Mouse (Mus musculus) liver, embryonic 14.5 days (tissue): Measurements from ENCODE around the gene Slc46a3. TPM values are rescaled to one million over a fixed set of nuclear protein-coding genes. Genes with fewer than 3 reads are reported as not detected.

Experiments
- ATAC-seq: fragments of 200-750 bp; cut with Nextera tagmentation; 2 replicates; pipeline ENCODE4 v1.8.0; 2017; ENCODE audit warnings: moderate number of reproducible peaks, mild to moderate bottlenecking, moderate library complexity; ENCODE audit not compliant: insufficient read depth
- DNase-seq, 3 experiments: peaks; one replicate each; pipeline ENCODE4 v3.0.0-alpha.2; 2012 to 2013; ENCODE audit warnings: low read depth in 3 of 3, low spot score in 3 of 3
- H3K27ac ChIP-seq: fragments of 300-500 bp; sonication (generic); 2 replicates; pipeline ENCODE4 v1.5.1; 2014; ENCODE audit warnings: moderate library complexity, mild to moderate bottlenecking, control low read depth, inconsistent platforms
- H3K27me3 ChIP-seq: fragments of 300-500 bp; sonication (generic); 2 replicates; pipeline ENCODE4 v1.6.1; 2014; ENCODE audit warnings: mild to moderate bottlenecking, low read length, moderate library complexity; ENCODE audit not compliant: control insufficient read depth, insufficient read depth
- H3K36me3 ChIP-seq: fragments of 300-500 bp; sonication (generic); replicated peaks from 2 replicates; pipeline ENCODE4 v1.6.1; 2014; ENCODE audit warnings: low read depth; ENCODE audit not compliant: control insufficient read depth, insufficient read depth
- H3K4me1 ChIP-seq, 2 experiments: fragments of 200-500 bp in 1 of 2; fragments of 300-500 bp in 1 of 2; sonication (generic) in 1 of 2; replicated peaks; 2 replicates each; pipeline ENCODE4 v1.6.1; 2012 to 2014; ENCODE audit warnings: antibody characterized with exemption in 1 of 2, inconsistent platforms in 1 of 2, low read length in 1 of 2; ENCODE audit not compliant: control insufficient read depth in 2 of 2, insufficient read depth in 2 of 2
- H3K4me2 ChIP-seq: fragments of 300-500 bp; sonication (generic); 2 replicates; pipeline ENCODE4 v1.6.1; 2014; ENCODE audit warnings: low read depth, mild to moderate bottlenecking, control low read depth, moderate library complexity
- H3K4me3 ChIP-seq, 2 experiments: fragments of 200-500 bp in 1 of 2; fragments of 300-500 bp in 1 of 2; sonication (generic) in 1 of 2; 2 replicates each; pipeline ENCODE4 v1.5.1; 2012 to 2014; ENCODE audit warnings: low read depth in 2 of 2, low read length in 2 of 2, mild to moderate bottlenecking in 2 of 2, control low read depth in 1 of 2, inconsistent platforms in 1 of 2, moderate library complexity in 1 of 2; ENCODE audit not compliant: insufficient read depth in 1 of 2
- H3K9ac ChIP-seq: fragments of 300-500 bp; sonication (generic); replicated peaks from 2 replicates; pipeline ENCODE4 v1.6.1; 2014; ENCODE audit warnings: mild to moderate bottlenecking, control low read depth, moderate library complexity
- H3K9me3 ChIP-seq: fragments of 300-500 bp; sonication (generic); 2 replicates; pipeline ENCODE4 v1.6.1; 2016; ENCODE audit warnings: low read length, mixed read lengths; ENCODE audit not compliant: control insufficient read depth
- CTCF ChIP-seq: IDR thresholded peaks from 2 replicates; pipeline ENCODE4 v1.5.1; 2016; ENCODE audit warnings: antibody characterized with exemption, low read depth, control low read depth
- EP300 ChIP-seq: IDR thresholded peaks from 2 replicates; pipeline ENCODE4 v1.6.1; 2016; ENCODE audit warnings: antibody characterized with exemption, low read depth
- WGBS: fragments of 180-500 bp; shearing (Covaris S2); extraction: QIAGEN DNeasy Blood & Tissue Kit; methylation state at CpG from one replicate; pipeline ENCODE4 v1.1.7; 2014; ENCODE audit not compliant: insufficient replicate concordance; 5-methylcytosine and 5-hydroxymethylcytosine counted together
- polyA plus RNA-seq, 2 experiments: library from polyadenylated mRNA; depleted of rRNA in 1 of 2; stranded (reverse) in 1 of 2; unstranded in 1 of 2; fragments of >200 nt; fragmentation: Nextera tagmentation in 1 of 2; extraction: Ambion mirVana in 1 of 2; gene quantifications; 2 replicates each; pipeline versions ENCODE4 v1.2.1 to v1.2.3; 2012 to 2014

The Slc46a3 gene
- polyA plus RNA-seq, 2 experiments, result 16.1 to 17.6 TPM

DNA sequence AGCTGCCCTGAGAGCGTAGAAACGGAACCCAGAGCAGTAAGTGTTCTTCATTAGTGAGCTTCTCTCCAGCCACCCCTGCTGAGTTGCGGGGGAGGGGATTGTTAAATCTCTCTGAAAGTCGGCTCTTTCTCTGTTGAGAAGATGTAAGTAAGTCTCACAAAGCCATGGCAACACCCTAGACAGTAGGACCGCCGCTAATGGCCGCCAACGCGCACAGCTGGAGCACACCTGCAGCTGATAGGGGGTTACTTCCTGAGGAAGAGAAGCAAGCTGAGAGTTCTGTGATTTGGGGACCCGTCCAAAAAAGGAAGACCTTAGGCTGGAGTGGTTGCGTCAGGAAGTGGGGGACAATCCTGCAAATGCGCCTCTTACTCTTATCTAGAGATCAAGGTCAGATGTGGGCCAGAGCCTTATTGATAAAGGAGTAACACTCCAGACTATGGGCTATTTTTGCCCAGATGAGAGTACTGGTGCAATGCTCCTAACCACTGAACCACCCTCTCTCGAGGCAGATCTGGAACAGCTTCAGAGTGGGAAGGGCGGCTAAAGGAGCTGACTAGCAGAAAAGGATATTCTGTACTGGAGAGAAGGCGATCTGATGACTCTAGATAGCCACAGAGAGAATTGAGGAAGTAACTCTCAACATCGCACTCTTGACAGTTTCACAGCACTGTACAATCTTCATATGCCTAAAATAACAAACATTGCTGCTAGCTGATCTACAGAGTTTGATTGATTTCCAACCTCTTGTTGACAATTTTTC lies 1.0 kb upstream of the Slc46a3 start:
- Histone ChIP-seq H3K27me3 (no peaks in the 10 kb centered on the region), H3K9ac (peak overlapping the region; percentile 63), H3K4me3 (peak overlapping the region; percentile 49 to 79), H3K4me1 (peaks cover 23 to 33% of the 10 kb centered on the region in 2 experiments), H3K4me2 (peak overlapping the region; percentile 92), H3K36me3 (no peaks in the 10 kb centered on the region), H3K27ac (no peak overlapping the region), H3K9me3 (no peaks in the 10 kb centered on the region)
- no peak for ATAC-seq
- no peak for DNase-seq
- no peak for TF ChIP-seq EP300
- no peak for TF ChIP-seq CTCF
- 4% methylated on average over 16 of the region's 16 CpGs for WGBS

DNA sequence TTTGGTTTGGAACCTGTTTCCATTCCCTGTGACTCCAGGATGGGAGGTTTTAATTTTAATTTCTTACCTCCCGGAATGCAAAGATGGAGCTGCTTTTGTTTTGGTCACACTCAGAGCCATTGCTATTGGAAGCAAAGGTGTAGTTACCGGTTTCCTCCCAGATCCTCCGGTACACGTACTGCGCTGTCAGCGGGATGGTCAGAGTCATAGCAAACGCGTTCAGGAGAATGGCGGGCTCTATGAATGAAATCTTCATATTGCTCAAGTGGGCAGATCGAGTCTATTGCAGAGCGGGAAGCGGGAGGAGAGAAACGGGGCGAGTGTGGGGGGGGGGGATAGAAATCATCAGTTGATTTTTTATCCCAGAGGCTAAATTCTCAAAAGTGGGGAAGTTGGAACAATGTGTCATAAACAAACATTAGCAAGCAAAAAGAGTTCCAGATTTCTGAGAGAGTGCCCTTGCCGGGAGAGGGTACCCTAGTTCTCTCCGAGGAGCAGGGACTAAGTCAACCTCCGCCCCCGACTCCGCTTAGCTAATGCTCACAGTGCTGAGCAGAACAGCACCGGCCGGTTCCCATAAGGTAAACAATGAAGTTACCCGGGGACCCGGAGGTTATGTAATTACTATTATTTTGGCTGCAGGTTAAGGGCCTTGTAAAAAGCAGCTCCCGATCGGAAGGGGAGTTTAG lies 705 bp downstream of the Slc46a3 start:
- Histone ChIP-seq H3K9me3 (no peaks in the 10 kb centered on the region), H3K4me1 (peaks cover 23 to 37% of the 10 kb centered on the region in 2 experiments), H3K36me3 (no peaks in the 10 kb centered on the region), H3K27ac (peak overlapping the region; percentile 45), H3K27me3 (no peaks in the 10 kb centered on the region), H3K4me3 (peak overlapping the region; percentile 69 to 79), H3K4me2 (peak overlapping the region; percentile 92), H3K9ac (peak overlapping the region; percentile 69)
- ATAC-seq, result peak; percentile 31
- TF ChIP-seq CTCF (no peak), EP300 (no peak)
- 3% methylated on average over 25 of the region's 25 CpGs for WGBS
- DNase-seq, result no peak

DNA sequence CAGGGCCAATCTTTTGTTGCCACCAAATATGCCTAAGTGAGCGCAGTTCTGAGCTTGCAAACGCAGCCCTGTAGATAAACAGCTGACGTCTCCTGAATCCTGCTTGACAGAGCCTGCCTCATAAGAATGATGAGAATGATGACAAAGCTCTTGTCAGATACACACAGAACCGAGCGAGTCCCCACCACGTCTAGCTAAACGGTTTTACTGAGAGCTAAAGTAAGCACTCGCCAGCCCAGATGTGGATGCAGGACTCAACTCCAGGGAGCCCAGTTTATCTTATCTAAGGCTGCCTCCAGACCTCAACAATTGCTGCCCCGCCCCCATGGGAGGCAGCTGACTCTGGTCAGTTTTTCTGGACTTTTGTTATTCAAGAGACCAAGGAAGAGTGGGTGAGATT lies 1.5 kb downstream of the Slc46a3 start:
- Histone ChIP-seq H3K4me1 (peaks cover 26 to 44% of the 10 kb centered on the region in 2 experiments), H3K9me3 (no peaks in the 10 kb centered on the region), H3K27me3 (no peaks in the 10 kb centered on the region), H3K9ac (peak overlapping the region; percentile 69), H3K4me2 (peak overlapping the region; percentile 92), H3K4me3 (peak overlapping the region; percentile 69 to 79), H3K27ac (peak overlapping the region; percentile 45), H3K36me3 (no peaks in the 10 kb centered on the region)
- ATAC-seq (peak; percentile 26; the same call in 1 of the 2 replicates), DNase-seq (peak; percentile 53 to 62 (median 59))
- TF ChIP-seq CTCF (no peak), EP300 (peak; percentile 44; the same call in 1 of the 2 replicates)
- WGBS, result 10% methylated on average over 9 of the region's 9 CpGs

DNA sequence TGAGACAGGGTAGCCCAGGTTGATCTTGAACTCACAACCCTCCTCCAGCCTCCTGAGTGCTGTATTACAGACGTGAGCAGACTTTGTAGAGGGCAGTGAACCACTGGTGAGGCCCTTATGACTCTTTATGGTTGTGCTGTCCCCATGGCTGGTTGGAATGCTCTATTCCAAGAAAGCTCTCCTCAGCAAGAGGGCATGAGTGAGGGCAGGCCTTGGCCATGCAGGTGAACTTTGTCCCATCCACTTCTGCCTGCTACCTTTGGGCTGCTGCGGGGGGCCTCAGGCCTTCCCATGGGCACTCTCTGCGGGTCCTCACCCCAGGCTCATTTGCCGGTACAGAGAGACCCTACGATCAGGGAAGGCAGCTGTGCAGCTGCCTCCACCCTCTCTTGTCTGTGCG lies 1.9 kb downstream of the Slc46a3 start:
- WGBS, result 32% methylated on average over 6 of the region's 6 CpGs
- Histone ChIP-seq H3K9me3 (no peaks in the 10 kb centered on the region), H3K9ac (peak overlapping the region; percentile 69), H3K4me2 (peak overlapping the region; percentile 92), H3K27ac (peak overlapping the region; percentile 45), H3K36me3 (no peaks in the 10 kb centered on the region), H3K27me3 (no peaks in the 10 kb centered on the region), H3K4me1 (peaks cover 28 to 48% of the 10 kb centered on the region in 2 experiments), H3K4me3 (peak overlapping the region; percentile 69 to 79)
- ATAC-seq, result no peak
- TF ChIP-seq CTCF, result no peak
- no peak for TF ChIP-seq EP300
- no peak for DNase-seq
